Mouse (Mus musculus): Measurements from ENCODE around the gene Gpr108. TPM values are rescaled to one million over a fixed set of nuclear protein-coding genes. Genes with fewer than 3 reads are reported as not detected.

The Gpr108 gene
- polyA plus RNA-seq, 1 experiment from 2014 or later = 40.6 TPM

DNA sequence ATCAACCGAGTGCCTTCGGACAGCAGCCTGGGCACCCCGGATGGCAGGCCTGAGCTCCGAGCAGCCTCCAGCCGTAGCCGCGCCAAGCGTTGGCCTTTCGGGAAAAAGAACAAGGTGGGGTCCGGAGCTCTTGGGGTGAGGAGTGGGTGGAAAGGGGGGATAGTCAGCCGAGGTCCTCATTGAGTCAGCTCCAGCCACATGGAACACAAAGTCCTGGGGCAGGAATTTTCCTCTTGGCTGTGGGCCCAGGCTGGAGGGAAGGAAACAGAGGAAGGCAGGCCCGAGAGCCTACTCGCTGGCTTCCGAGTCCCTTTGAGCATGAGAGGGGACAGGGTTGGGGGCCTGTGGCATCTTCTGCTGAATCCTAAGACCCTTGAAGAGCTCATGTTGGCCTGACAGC, 7.1 kb upstream of the Gpr108 start:
- Histone ChIP-seq H3K4me2 (replicated peaks; ENCODE audit: low read depth, low read length) (no peak overlapping the region), H3K27me3 (ENCODE audit: control insufficient read depth, insufficient read depth, low read length) (no peaks in the 10 kb centered on the region), H3K9ac (replicated peaks; ENCODE audit: low read depth, low read length) (no peak overlapping the region), H3K4me3 (ENCODE audit: low read depth, low read length) (no peak overlapping the region), H3K36me3 (ENCODE audit: control insufficient read depth, insufficient read depth, low read length) (peaks cover 40% of the 10 kb centered on the region), H3K4me1 (ENCODE audit: control insufficient read depth, insufficient read depth, low read length) (peaks cover 7% of the 10 kb centered on the region; the same call in 1 of the 2 replicates), H3K27ac (ENCODE audit: low read length) (no peak overlapping the region), H3K9me3 (ENCODE audit: control insufficient read depth, low read depth, low read length) (no peaks in the 10 kb centered on the region)
- WGBS = 96% methylated on average over 14 of the region's 14 CpGs
- ATAC-seq (ENCODE audit: insufficient number of reproducible peaks, insufficient read depth, low FRiP score, low read depth) = no peak

DNA sequence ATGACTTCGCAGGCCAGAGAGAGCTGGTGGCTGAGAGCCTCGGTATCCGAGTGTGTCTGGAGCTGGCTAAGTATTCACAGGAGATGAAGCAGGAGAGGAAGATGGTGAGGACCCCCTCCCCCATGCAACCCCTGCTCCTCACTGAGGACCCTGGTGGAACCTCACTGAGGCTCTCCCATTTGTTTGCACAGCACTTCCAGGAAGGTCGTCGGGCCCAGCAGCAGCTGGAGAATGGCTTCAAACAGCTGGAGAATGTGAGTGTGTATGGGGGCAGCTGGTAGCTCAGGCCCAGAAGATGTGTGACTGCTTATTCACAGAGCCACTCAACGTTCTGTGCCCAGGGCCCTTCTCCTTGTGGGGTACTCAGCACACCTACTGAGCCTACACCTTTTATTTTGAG, 5.1 kb upstream of the Gpr108 start:
- H3K36me3 ChIP-seq (ENCODE audit: control insufficient read depth, insufficient read depth, low read length) = peaks cover 35% of the 10 kb centered on the region

DNA sequence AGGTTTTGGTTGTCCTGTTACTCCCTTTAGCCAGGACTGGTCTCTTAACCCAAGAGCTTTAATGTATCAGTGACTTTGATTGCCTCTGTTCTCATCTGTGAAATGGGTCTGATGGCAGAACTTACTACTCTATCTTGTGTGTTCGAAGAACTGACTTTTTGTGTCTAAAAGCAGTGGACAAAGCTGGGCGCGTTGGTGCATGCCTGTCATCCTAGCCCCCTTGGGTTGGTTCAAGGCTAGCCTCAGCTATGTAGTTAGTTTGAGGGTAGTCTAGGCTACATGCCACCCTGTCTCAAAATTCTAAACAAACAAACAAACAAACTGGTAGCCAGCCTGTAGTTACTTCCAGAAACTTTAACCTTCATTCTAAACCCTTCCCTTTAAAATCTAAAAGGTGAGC, 3.2 kb upstream of the Gpr108 start:
- peak overlapping the region; percentile 90; the same call in 1 of the 2 replicates for H3K4me2 ChIP-seq (replicated peaks; ENCODE audit: low read depth, low read length)
- peaks cover 15% of the 10 kb centered on the region for H3K4me1 ChIP-seq (ENCODE audit: control insufficient read depth, insufficient read depth, low read length)
- peaks cover 24% of the 10 kb centered on the region for H3K36me3 ChIP-seq (ENCODE audit: control insufficient read depth, insufficient read depth, low read length)
- H3K9me3 ChIP-seq (ENCODE audit: control insufficient read depth, low read depth, low read length) = no peaks in the 10 kb centered on the region
- H3K4me3 ChIP-seq (ENCODE audit: low read depth, low read length) = no peak overlapping the region
- no peak overlapping the region for H3K27ac ChIP-seq (ENCODE audit: low read length)
- no peak overlapping the region for H3K9ac ChIP-seq (replicated peaks; ENCODE audit: low read depth, low read length)
- ATAC-seq (ENCODE audit: insufficient number of reproducible peaks, insufficient read depth, low FRiP score, low read depth) = no peak
- WGBS = 97% methylated on average over 3 of the region's 3 CpGs
- no peaks in the 10 kb centered on the region for H3K27me3 ChIP-seq (ENCODE audit: control insufficient read depth, insufficient read depth, low read length)

More for the DNA sequence above, 5.1 kb upstream of the Gpr108 start:
- no peaks in the 10 kb centered on the region for H3K27me3 ChIP-seq (ENCODE audit: control insufficient read depth, insufficient read depth, low read length)
- no peak overlapping the region for H3K4me3 ChIP-seq (ENCODE audit: low read depth, low read length)
- H3K9ac ChIP-seq (replicated peaks; ENCODE audit: low read depth, low read length) = no peak overlapping the region
- H3K27ac ChIP-seq (ENCODE audit: low read length) = no peak overlapping the region
- H3K4me2 ChIP-seq (replicated peaks; ENCODE audit: low read depth, low read length) = no peak overlapping the region
- WGBS = 67% methylated on average over 6 of the region's 6 CpGs
- no peak for ATAC-seq (ENCODE audit: insufficient number of reproducible peaks, insufficient read depth, low FRiP score, low read depth)
- no peaks in the 10 kb centered on the region for H3K9me3 ChIP-seq (ENCODE audit: control insufficient read depth, low read depth, low read length)
- peaks cover 13% of the 10 kb centered on the region for H3K4me1 ChIP-seq (ENCODE audit: control insufficient read depth, insufficient read depth, low read length)

DNA sequence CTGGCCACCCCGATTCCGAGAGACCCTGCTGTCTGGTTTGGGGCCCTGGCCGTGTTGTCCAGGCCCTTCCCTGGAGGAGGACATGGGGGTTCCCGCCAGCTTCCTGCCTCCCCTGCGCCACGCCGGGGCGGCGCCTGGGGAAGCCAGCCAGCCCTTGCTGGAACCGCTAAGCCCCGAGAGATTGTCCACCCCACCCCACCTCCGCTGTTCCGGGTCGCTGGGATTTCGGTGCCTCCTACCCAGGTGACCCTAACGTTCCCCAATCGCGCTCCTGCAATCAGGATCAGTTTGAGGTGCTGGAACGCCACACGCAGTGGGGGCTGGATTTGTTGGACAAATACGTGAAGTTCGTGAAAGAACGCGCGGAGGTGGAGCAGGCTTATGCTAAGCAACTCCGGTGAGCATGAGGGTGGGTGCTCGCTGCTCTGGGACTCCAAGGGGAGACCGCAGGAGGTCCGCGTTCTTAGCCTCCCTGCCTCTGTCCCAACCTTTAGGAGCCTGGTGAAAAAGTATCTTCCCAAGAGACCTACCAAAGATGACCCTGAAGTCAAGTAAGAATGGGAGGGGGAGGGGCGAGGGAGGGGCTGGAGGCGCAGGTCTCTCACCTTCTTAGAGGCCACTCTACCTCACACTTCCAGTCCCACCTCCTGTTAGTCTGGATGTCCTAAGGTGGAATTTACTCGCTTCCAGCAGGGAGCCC, 2.4 kb upstream of the Gpr108 start:
- no peak for ATAC-seq (ENCODE audit: insufficient number of reproducible peaks, insufficient read depth, low FRiP score, low read depth)
- peak overlapping the region; percentile 90 for H3K4me2 ChIP-seq (replicated peaks; ENCODE audit: low read depth, low read length)

DNA sequence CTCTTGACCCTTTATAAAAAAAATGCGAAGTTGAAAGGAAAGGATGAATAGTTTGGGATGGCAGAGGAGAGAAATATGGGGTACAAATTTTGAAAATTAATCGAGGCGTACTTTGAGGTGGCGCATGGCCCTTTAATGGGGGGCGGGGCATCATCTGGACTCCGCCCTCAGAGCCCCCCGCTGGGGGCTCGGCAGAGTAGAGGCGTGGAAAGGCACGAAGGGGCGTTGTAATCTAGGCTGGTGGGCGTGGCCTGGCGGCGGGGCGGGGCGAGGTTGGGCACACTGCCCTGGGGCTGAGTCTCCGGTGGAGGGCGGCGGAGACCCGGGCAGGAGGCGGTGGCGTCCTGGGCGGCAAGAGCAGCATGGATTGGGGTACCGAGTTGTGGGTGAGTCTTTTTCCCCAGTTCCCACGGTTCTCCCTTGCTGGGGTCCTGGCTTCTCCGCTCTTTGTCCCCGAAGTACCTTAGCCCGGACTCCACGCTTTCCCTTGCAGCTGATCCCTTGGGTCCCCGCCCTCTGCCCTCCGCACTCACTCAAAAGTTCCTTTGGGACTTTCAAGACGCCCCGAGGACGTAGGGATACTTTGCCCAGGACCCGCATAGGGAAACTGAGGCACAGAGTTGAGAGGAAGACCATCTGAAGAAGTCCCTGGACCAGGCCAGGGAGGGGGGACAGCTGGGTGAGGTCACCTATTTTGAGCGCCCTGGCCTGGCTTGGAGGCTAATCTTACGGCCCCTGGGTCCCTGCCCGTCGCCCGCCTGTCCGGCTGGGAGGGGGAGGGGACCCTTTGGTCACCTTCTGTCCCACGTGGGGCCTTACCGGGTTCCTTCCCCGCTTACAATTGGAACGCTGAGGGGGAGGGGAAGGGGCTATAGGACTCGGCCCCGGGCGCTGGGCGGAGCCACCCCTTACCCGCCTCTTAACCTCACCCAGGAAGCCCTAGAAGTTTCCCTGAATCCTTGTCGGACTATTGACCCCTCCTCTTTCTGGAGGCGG, 1.2 kb upstream of the Gpr108 start, which contains the start of gene Trip10:
Trip10 (plus strand) TSS at position 270 of the 996 bp plus-strand sequence.
- WGBS = 1% methylated on average over 49 of the region's 52 CpGs
- Histone ChIP-seq H3K9me3 (ENCODE audit: control insufficient read depth, low read depth, low read length) (no peaks in the 10 kb centered on the region), H3K36me3 (ENCODE audit: control insufficient read depth, insufficient read depth, low read length) (peaks cover 12% of the 10 kb centered on the region), H3K9ac (replicated peaks; ENCODE audit: low read depth, low read length) (peak within 1 kb of the TSS; percentile 67), H3K27me3 (ENCODE audit: control insufficient read depth, insufficient read depth, low read length) (no peaks in the 10 kb centered on the region), H3K27ac (ENCODE audit: low read length) (peak within 1 kb of the TSS; percentile 90), H3K4me2 (replicated peaks; ENCODE audit: low read depth, low read length) (peak within 1 kb of the TSS; percentile 90), H3K4me3 (ENCODE audit: low read depth, low read length) (peak within 1 kb of the TSS; percentile 81), H3K4me1 (ENCODE audit: control insufficient read depth, insufficient read depth, low read length) (peaks cover 21% of the 10 kb centered on the region)
- peak; percentile 49 for ATAC-seq (ENCODE audit: insufficient number of reproducible peaks, insufficient read depth, low FRiP score, low read depth)

More for the DNA sequence above, 2.4 kb upstream of the Gpr108 start:
- peak overlapping the region; percentile 67 for H3K9ac ChIP-seq (replicated peaks; ENCODE audit: low read depth, low read length)
- peak overlapping the region; percentile 79; the same call in 1 of the 2 replicates for H3K27ac ChIP-seq (ENCODE audit: low read length)
- peaks cover 21% of the 10 kb centered on the region for H3K4me1 ChIP-seq (ENCODE audit: control insufficient read depth, insufficient read depth, low read length)
- no peaks in the 10 kb centered on the region for H3K27me3 ChIP-seq (ENCODE audit: control insufficient read depth, insufficient read depth, low read length)
- WGBS = 3% methylated on average over 33 of the region's 33 CpGs
- H3K4me3 ChIP-seq (ENCODE audit: low read depth, low read length) = peak overlapping the region; percentile 81
- no peaks in the 10 kb centered on the region for H3K9me3 ChIP-seq (ENCODE audit: control insufficient read depth, low read depth, low read length)
- peaks cover 21% of the 10 kb centered on the region for H3K36me3 ChIP-seq (ENCODE audit: control insufficient read depth, insufficient read depth, low read length)

DNA sequence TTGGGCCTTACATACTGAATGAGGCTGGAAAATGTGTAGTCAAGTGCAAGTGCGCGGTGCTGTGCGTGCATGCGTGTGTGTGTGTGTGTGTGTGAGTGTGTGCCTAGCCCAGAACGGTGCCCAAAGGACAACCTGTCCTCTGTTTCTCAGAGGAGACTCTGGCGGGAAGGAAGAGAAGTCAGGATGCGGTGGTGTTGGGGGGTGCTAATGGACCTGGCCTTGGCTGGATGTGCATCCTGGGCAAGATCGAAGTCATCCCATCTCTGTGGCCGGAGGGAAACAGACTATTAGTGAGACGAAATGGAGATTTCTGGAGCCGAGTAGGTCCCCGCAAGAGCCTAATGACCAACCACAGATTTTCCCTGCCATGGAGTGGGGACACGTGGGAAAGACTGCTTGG, 525 bp upstream of the Gpr108 start:
- no peak for ATAC-seq (ENCODE audit: insufficient number of reproducible peaks, insufficient read depth, low FRiP score, low read depth)
- peak overlapping the region; percentile 61 for H3K4me2 ChIP-seq (replicated peaks; ENCODE audit: low read depth, low read length)
- no peaks in the 10 kb centered on the region for H3K27me3 ChIP-seq (ENCODE audit: control insufficient read depth, insufficient read depth, low read length)
- peaks cover 5% of the 10 kb centered on the region for H3K36me3 ChIP-seq (ENCODE audit: control insufficient read depth, insufficient read depth, low read length)
- H3K9me3 ChIP-seq (ENCODE audit: control insufficient read depth, low read depth, low read length) = no peaks in the 10 kb centered on the region
- H3K4me3 ChIP-seq (ENCODE audit: low read depth, low read length) = peak overlapping the region; percentile 81
- H3K27ac ChIP-seq (ENCODE audit: low read length) = peak overlapping the region; percentile 90
- H3K4me1 ChIP-seq (ENCODE audit: control insufficient read depth, insufficient read depth, low read length) = peaks cover 21% of the 10 kb centered on the region
- H3K9ac ChIP-seq (replicated peaks; ENCODE audit: low read depth, low read length) = 0 out of 2 replicates have a peak overlapping the region, but pooled peaks have one; percentile 11
- 13% methylated on average over 13 of the region's 13 CpGs for WGBS

DNA sequence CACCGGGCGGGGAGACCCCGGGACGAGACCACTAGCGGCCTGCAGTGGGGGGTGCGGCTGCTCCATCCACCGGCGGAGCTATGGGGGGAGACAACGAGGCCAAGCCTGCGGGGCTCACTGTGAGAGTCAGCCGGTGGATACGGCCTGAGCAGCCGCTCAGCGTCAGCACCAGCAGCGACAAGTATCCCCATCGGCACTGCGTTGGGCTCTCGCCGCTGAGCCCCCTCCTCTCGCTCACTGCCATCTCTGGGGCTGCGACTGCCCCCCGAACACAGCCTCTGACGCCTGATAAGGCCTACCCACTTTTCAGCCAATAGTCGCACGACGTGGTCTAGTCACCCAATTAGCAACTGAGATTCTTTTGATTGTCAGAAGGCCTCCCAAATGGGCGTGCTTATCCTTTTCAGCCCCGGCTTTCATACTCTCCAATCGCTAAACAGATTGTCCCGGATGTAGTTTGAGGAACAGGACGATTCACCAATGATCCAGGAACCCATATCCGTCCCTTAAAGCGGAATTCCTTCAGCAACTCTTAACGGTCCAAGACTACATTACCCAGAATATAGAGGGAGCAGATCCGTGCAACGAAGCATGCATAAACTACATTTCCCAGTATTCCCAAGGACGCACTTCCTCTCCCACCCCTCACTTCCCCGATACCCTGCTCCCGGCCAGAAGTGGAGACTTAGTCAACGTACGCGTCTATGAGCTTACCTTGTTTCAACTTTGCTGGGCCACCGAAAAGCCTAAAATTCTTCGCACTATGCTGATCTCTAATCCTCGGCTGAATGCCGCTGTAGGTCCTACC, 649 bp downstream of the Gpr108 start:
- WGBS = under 1% methylated on average over 46 of the region's 46 CpGs

More for the DNA sequence above, 649 bp downstream of the Gpr108 start:
- Histone ChIP-seq H3K4me3 (ENCODE audit: low read depth, low read length) (peak overlapping the region; percentile 81), H3K27me3 (ENCODE audit: control insufficient read depth, insufficient read depth, low read length) (no peaks in the 10 kb centered on the region), H3K9me3 (ENCODE audit: control insufficient read depth, low read depth, low read length) (no peaks in the 10 kb centered on the region), H3K4me2 (replicated peaks; ENCODE audit: low read depth, low read length) (peak overlapping the region; percentile 86), H3K27ac (ENCODE audit: low read length) (peak overlapping the region; percentile 93), H3K9ac (replicated peaks; ENCODE audit: low read depth, low read length) (peak overlapping the region; percentile 58), H3K4me1 (ENCODE audit: control insufficient read depth, insufficient read depth, low read length) (peaks cover 21% of the 10 kb centered on the region), H3K36me3 (ENCODE audit: control insufficient read depth, insufficient read depth, low read length) (no peaks in the 10 kb centered on the region; the same call in 1 of the 2 replicates)
- ATAC-seq (ENCODE audit: insufficient number of reproducible peaks, insufficient read depth, low FRiP score, low read depth) = peak; percentile 91
